Mouse (Mus musculus): Measurements from ENCODE around the gene Inpp5b. TPM values are rescaled to one million over a fixed set of nuclear protein-coding genes. Genes with fewer than 3 reads are reported as not detected.

Inpp5b gene
- polyA plus RNA-seq, 1 experiment from 2014 or later, result 58.2 TPM

- Histone ChIP-seq H3K27ac (ENCODE audit: low read depth, low read length) (no peak overlapping the region), H3K9ac (ENCODE audit: low read depth, low read length) (no peak overlapping the region), H3K27me3 (replicated peaks; ENCODE audit: control insufficient read depth, insufficient read depth, low read length) (no peaks in the 10 kb centered on the region), H3K36me3 (ENCODE audit: control insufficient read depth, insufficient read depth, low read length) (peaks cover 63% of the 10 kb centered on the region), H3K4me1 (replicated peaks; ENCODE audit: control insufficient read depth, insufficient read depth, low read length) (no peaks in the 10 kb centered on the region), H3K4me3 (ENCODE audit: low read depth, low read length) (no peak overlapping the region), H3K9me3 (ENCODE audit: control insufficient read depth, low read length) (no peaks in the 10 kb centered on the region), H3K4me2 (no peak overlapping the region)
- WGBS, result 87% methylated on average over 6 of the region's 6 CpGs
- DNase-seq (ENCODE audit: low spot score), result no peak
- ATAC-seq (replicated peaks; ENCODE audit: low FRiP score), result no peak
These were observed 15.5 kb upstream of the Inpp5b start for GRCm38 (mm10) chr4:124726121-124726520.

GRCm38 (mm10) chr4:124736952-124737351 lies 4.7 kb upstream of the Inpp5b start:
- ATAC-seq (replicated peaks; ENCODE audit: low FRiP score), result no peak
- Histone ChIP-seq H3K4me1 (replicated peaks; ENCODE audit: control insufficient read depth, insufficient read depth, low read length) (0 out of 2 replicates have a peak, but pooled peaks cover 9% of the 10 kb centered on the region), H3K4me2 (no peak overlapping the region), H3K27me3 (replicated peaks; ENCODE audit: control insufficient read depth, insufficient read depth, low read length) (no peaks in the 10 kb centered on the region), H3K9ac (ENCODE audit: low read depth, low read length) (no peak overlapping the region), H3K9me3 (ENCODE audit: control insufficient read depth, low read length) (no peaks in the 10 kb centered on the region), H3K4me3 (ENCODE audit: low read depth, low read length) (no peak overlapping the region), H3K36me3 (ENCODE audit: control insufficient read depth, insufficient read depth, low read length) (peaks cover 5% of the 10 kb centered on the region; the same call in 1 of the 2 replicates), H3K27ac (ENCODE audit: low read depth, low read length) (no peak overlapping the region)
- no peak for DNase-seq (ENCODE audit: low spot score)
- WGBS, result 63% methylated on average over 2 of the region's 2 CpGs

GRCm38 (mm10) chr4:124737486-124737885 lies 4.2 kb upstream of the Inpp5b start:
- 0 out of 2 replicates have a peak, but pooled peaks cover 9% of the 10 kb centered on the region for H3K4me1 ChIP-seq (replicated peaks; ENCODE audit: control insufficient read depth, insufficient read depth, low read length)
- H3K36me3 ChIP-seq (ENCODE audit: control insufficient read depth, insufficient read depth, low read length), result peaks cover 4% of the 10 kb centered on the region; the same call in 1 of the 2 replicates
- H3K27me3 ChIP-seq (replicated peaks; ENCODE audit: control insufficient read depth, insufficient read depth, low read length), result no peaks in the 10 kb centered on the region
- no peak overlapping the region for H3K4me2 ChIP-seq
- H3K9me3 ChIP-seq (ENCODE audit: control insufficient read depth, low read length), result no peaks in the 10 kb centered on the region
- H3K9ac ChIP-seq (ENCODE audit: low read depth, low read length), result no peak overlapping the region
- WGBS, result 59% methylated on average over 5 of the region's 5 CpGs
- ATAC-seq (replicated peaks; ENCODE audit: low FRiP score), result no peak
- DNase-seq (ENCODE audit: low spot score), result no peak
- H3K4me3 ChIP-seq (ENCODE audit: low read depth, low read length), result no peak overlapping the region
- H3K27ac ChIP-seq (ENCODE audit: low read depth, low read length), result no peak overlapping the region

GRCm38 (mm10) chr4:124738013-124738412 lies 3.6 kb upstream of the Inpp5b start:
- Histone ChIP-seq H3K27ac (ENCODE audit: low read depth, low read length) (no peak overlapping the region), H3K27me3 (replicated peaks; ENCODE audit: control insufficient read depth, insufficient read depth, low read length) (no peaks in the 10 kb centered on the region), H3K36me3 (ENCODE audit: control insufficient read depth, insufficient read depth, low read length) (no peaks in the 10 kb centered on the region), H3K9me3 (ENCODE audit: control insufficient read depth, low read length) (no peaks in the 10 kb centered on the region), H3K4me2 (no peak overlapping the region), H3K9ac (ENCODE audit: low read depth, low read length) (no peak overlapping the region), H3K4me3 (ENCODE audit: low read depth, low read length) (no peak overlapping the region), H3K4me1 (replicated peaks; ENCODE audit: control insufficient read depth, insufficient read depth, low read length) (0 out of 2 replicates have a peak, but pooled peaks cover 9% of the 10 kb centered on the region)
- DNase-seq (ENCODE audit: low spot score) (no peak), ATAC-seq (replicated peaks; ENCODE audit: low FRiP score) (no peak)
- 59% methylated on average over 4 of the region's 4 CpGs for WGBS

- WGBS, result 52% methylated on average over 1 of the region's 1 CpGs
- Histone ChIP-seq H3K4me3 (ENCODE audit: low read depth, low read length) (no peak overlapping the region), H3K27ac (ENCODE audit: low read depth, low read length) (no peak overlapping the region), H3K9me3 (ENCODE audit: control insufficient read depth, low read length) (no peaks in the 10 kb centered on the region), H3K27me3 (replicated peaks; ENCODE audit: control insufficient read depth, insufficient read depth, low read length) (no peaks in the 10 kb centered on the region), H3K9ac (ENCODE audit: low read depth, low read length) (no peak overlapping the region), H3K4me2 (no peak overlapping the region), H3K4me1 (replicated peaks; ENCODE audit: control insufficient read depth, insufficient read depth, low read length) (0 out of 2 replicates have a peak, but pooled peaks cover 9% of the 10 kb centered on the region), H3K36me3 (ENCODE audit: control insufficient read depth, insufficient read depth, low read length) (no peaks in the 10 kb centered on the region)
- ATAC-seq (replicated peaks; ENCODE audit: low FRiP score) (no peak), DNase-seq (ENCODE audit: low spot score) (no peak)
These were observed 2.9 kb upstream of the Inpp5b start for GRCm38 (mm10) chr4:124738783-124739182.

GRCm38 (mm10) chr4:124742839-124743238 lies 1.2 kb downstream of the Inpp5b start:
- ATAC-seq (replicated peaks; ENCODE audit: low FRiP score) (no peak), DNase-seq (ENCODE audit: low spot score) (no peak)
- 0 out of 2 replicates have a peak overlapping the region, but pooled peaks have one; percentile 20 for H3K9ac ChIP-seq (ENCODE audit: low read depth, low read length)
- H3K27me3 ChIP-seq (replicated peaks; ENCODE audit: control insufficient read depth, insufficient read depth, low read length), result no peaks in the 10 kb centered on the region
- H3K4me1 ChIP-seq (replicated peaks; ENCODE audit: control insufficient read depth, insufficient read depth, low read length), result 0 out of 2 replicates have a peak, but pooled peaks cover 5% of the 10 kb centered on the region
- H3K9me3 ChIP-seq (ENCODE audit: control insufficient read depth, low read length), result no peaks in the 10 kb centered on the region
- 88% methylated on average over 11 of the region's 11 CpGs for WGBS
- no peak overlapping the region for H3K27ac ChIP-seq (ENCODE audit: low read depth, low read length)
- no peaks in the 10 kb centered on the region for H3K36me3 ChIP-seq (ENCODE audit: control insufficient read depth, insufficient read depth, low read length)
- no peak overlapping the region; the same call in 1 of the 2 replicates for H3K4me2 ChIP-seq
- H3K4me3 ChIP-seq (ENCODE audit: low read depth, low read length), result no peak overlapping the region

GRCm38 (mm10) chr4:124746577-124746976 lies 4.9 kb downstream of the Inpp5b start:
- H3K4me2 ChIP-seq, result no peak overlapping the region
- H3K27ac ChIP-seq (ENCODE audit: low read depth, low read length), result no peak overlapping the region
- H3K9ac ChIP-seq (ENCODE audit: low read depth, low read length), result no peak overlapping the region
- H3K9me3 ChIP-seq (ENCODE audit: control insufficient read depth, low read length), result no peaks in the 10 kb centered on the region
- no peaks in the 10 kb centered on the region for H3K36me3 ChIP-seq (ENCODE audit: control insufficient read depth, insufficient read depth, low read length)
- no peak overlapping the region for H3K4me3 ChIP-seq (ENCODE audit: low read depth, low read length)
- DNase-seq (ENCODE audit: low spot score) (no peak), ATAC-seq (replicated peaks; ENCODE audit: low FRiP score) (no peak)
- peaks cover 9% of the 10 kb centered on the region for H3K4me1 ChIP-seq (replicated peaks; ENCODE audit: control insufficient read depth, insufficient read depth, low read length)
- no peaks in the 10 kb centered on the region for H3K27me3 ChIP-seq (replicated peaks; ENCODE audit: control insufficient read depth, insufficient read depth, low read length)
- WGBS, result 76% methylated on average over 7 of the region's 7 CpGs

GRCm38 (mm10) chr4:124747851-124748250 lies 6.2 kb downstream of the Inpp5b start:
- Histone ChIP-seq H3K27me3 (replicated peaks; ENCODE audit: control insufficient read depth, insufficient read depth, low read length) (no peaks in the 10 kb centered on the region), H3K4me1 (replicated peaks; ENCODE audit: control insufficient read depth, insufficient read depth, low read length) (peaks cover 14% of the 10 kb centered on the region), H3K36me3 (ENCODE audit: control insufficient read depth, insufficient read depth, low read length) (no peaks in the 10 kb centered on the region), H3K4me3 (ENCODE audit: low read depth, low read length) (no peak overlapping the region), H3K9me3 (ENCODE audit: control insufficient read depth, low read length) (no peaks in the 10 kb centered on the region), H3K4me2 (no peak overlapping the region), H3K27ac (ENCODE audit: low read depth, low read length) (no peak overlapping the region), H3K9ac (ENCODE audit: low read depth, low read length) (no peak overlapping the region)
- 61% methylated on average over 4 of the region's 4 CpGs for WGBS
- ATAC-seq (replicated peaks; ENCODE audit: low FRiP score) (no peak), DNase-seq (ENCODE audit: low spot score) (no peak)
